Mouse (Mus musculus) ES-Bruce4 (cell line): ENCODE measurements around the gene Bcl11a. TPM values are rescaled to one million over a fixed set of nuclear protein-coding genes. Genes with fewer than 3 reads are reported as not detected.
A peak's percentile ranks its signal among the peaks of the same experiment; 100 is the strongest.

Source experiments
- H3K27ac ChIP-seq: 2 replicates; pipeline ENCODE4 v1.5.1; 2012; ENCODE audit warnings: low read length, inconsistent platforms; ENCODE audit not compliant: insufficient read depth
- H3K27me3 ChIP-seq: 2 replicates; pipeline ENCODE4 v1.6.1; 2012; ENCODE audit warnings: mild to moderate bottlenecking, low read length, inconsistent platforms; ENCODE audit not compliant: control insufficient read depth, poor library complexity, insufficient read depth, severe bottlenecking
- H3K36me3 ChIP-seq: 2 replicates; pipeline ENCODE4 v1.6.1; 2012; ENCODE audit warnings: inconsistent platforms, mild to moderate bottlenecking, low read length, moderate library complexity; ENCODE audit not compliant: control insufficient read depth, poor library complexity, insufficient read depth, severe bottlenecking
- H3K4me1 ChIP-seq: one replicate; pipeline ENCODE4 v1.8.1; 2011; ENCODE audit warnings: low read length; ENCODE audit not compliant: control insufficient read depth, insufficient read depth
- H3K4me3 ChIP-seq: 2 replicates; pipeline ENCODE4 v1.5.1; 2011; ENCODE audit warnings: low read depth, mild to moderate bottlenecking, low read length
- H3K9ac ChIP-seq: 2 replicates; pipeline ENCODE4 v1.6.1; 2012; ENCODE audit warnings: low read depth, mild to moderate bottlenecking, inconsistent platforms; ENCODE audit not compliant: poor library complexity, severe bottlenecking
- H3K9me3 ChIP-seq: replicated peaks from 2 replicates; pipeline ENCODE4 v1.6.1; 2012; ENCODE audit warnings: mild to moderate bottlenecking, low read length, inconsistent platforms; ENCODE audit not compliant: control insufficient read depth, poor library complexity, insufficient read depth, severe bottlenecking
- CTCF ChIP-seq: IDR thresholded peaks from one replicate; pipeline ENCODE4 v1.8.1; 2011; ENCODE audit warnings: low read depth, low read length
- EP300 ChIP-seq: IDR thresholded peaks from 2 replicates; pipeline ENCODE4 v1.6.1; 2011; ENCODE audit warnings: low read depth, low read length; ENCODE audit not compliant: insufficient read depth
- POLR2A ChIP-seq: IDR thresholded peaks from one replicate; pipeline ENCODE4 v1.8.1; 2011; ENCODE audit warnings: low read length; ENCODE audit not compliant: insufficient read depth
- polyA plus RNA-seq: library from polyadenylated mRNA; stranded (reverse); fragments of >200 nt; gene quantifications from 2 replicates; pipeline ENCODE4 v1.2.4, GENCODE M21; 2011; ENCODE audit warnings: low read depth; ENCODE audit not compliant: missing spikeins, insufficient read depth, insufficient read length

The Bcl11a gene
- polyA plus RNA-seq, 1 experiment = 0.36 TPM

GRCm38 (mm10) chr11:24078706-24079316 lies 955 bp downstream of the Bcl11a start:
- Histone ChIP-seq H3K27ac (no peak overlapping the region), H3K4me3 (peak overlapping the region; percentile 50), H3K36me3 (no peaks in the 10 kb centered on the region), H3K4me1 (peaks cover 2% of the 10 kb centered on the region), H3K27me3 (peaks cover 42% of the 10 kb centered on the region), H3K9me3 (no peaks in the 10 kb centered on the region), H3K9ac (peak overlapping the region; percentile 50; the same call in 1 of the 2 replicates)
- no peak for TF ChIP-seq EP300
- TF ChIP-seq CTCF = no peak
- TF ChIP-seq POLR2A = no peak

GRCm38 (mm10) chr11:24079392-24080391 lies 1.8 kb downstream of the Bcl11a start:
- Histone ChIP-seq H3K27ac (no peak overlapping the region), H3K36me3 (no peaks in the 10 kb centered on the region), H3K4me3 (peak overlapping the region; percentile 42), H3K27me3 (peaks cover 40% of the 10 kb centered on the region), H3K9ac (peak overlapping the region; percentile 43; the same call in 1 of the 2 replicates), H3K4me1 (peaks cover 2% of the 10 kb centered on the region), H3K9me3 (no peaks in the 10 kb centered on the region)
- no peak for TF ChIP-seq EP300
- TF ChIP-seq POLR2A = no peak
- no peak for TF ChIP-seq CTCF

GRCm38 (mm10) chr11:24080541-24080940 lies 2.7 kb downstream of the Bcl11a start:
- Histone ChIP-seq H3K4me3 (peak overlapping the region; percentile 58), H3K36me3 (no peaks in the 10 kb centered on the region), H3K9ac (peak overlapping the region; percentile 28), H3K27me3 (peaks cover 40% of the 10 kb centered on the region), H3K4me1 (peaks cover 2% of the 10 kb centered on the region), H3K27ac (no peak overlapping the region), H3K9me3 (no peaks in the 10 kb centered on the region)
- no peak for TF ChIP-seq EP300
- TF ChIP-seq CTCF = no peak
- no peak for TF ChIP-seq POLR2A

GRCm38 (mm10) chr11:24081016-24081686 lies 3.3 kb downstream of the Bcl11a start:
- Histone ChIP-seq H3K27ac (no peak overlapping the region), H3K4me1 (peaks cover 2% of the 10 kb centered on the region), H3K9me3 (no peaks in the 10 kb centered on the region), H3K27me3 (peaks cover 40% of the 10 kb centered on the region), H3K4me3 (peak overlapping the region; percentile 58), H3K9ac (peak overlapping the region; percentile 28), H3K36me3 (no peaks in the 10 kb centered on the region)
- TF ChIP-seq POLR2A (no peak), EP300 (no peak), CTCF (peak; percentile 16)

GRCm38 (mm10) chr11:24081687-24082384 lies 4.0 kb downstream of the Bcl11a start:
- peak overlapping the region; percentile 28 for H3K9ac ChIP-seq
- H3K36me3 ChIP-seq = no peaks in the 10 kb centered on the region
- H3K9me3 ChIP-seq = no peaks in the 10 kb centered on the region
- no peak overlapping the region for H3K27ac ChIP-seq
- H3K4me3 ChIP-seq = peak overlapping the region; percentile 58
- TF ChIP-seq POLR2A (no peak), CTCF (no peak), EP300 (no peak)
- peaks cover 35% of the 10 kb centered on the region for H3K27me3 ChIP-seq
- H3K4me1 ChIP-seq = peaks cover 2% of the 10 kb centered on the region
